In genomic region chr3:65861471-65861881, GRCm38 (mm10) we compare ENCODE assay signal across 10 mouse cellular contexts.
DNase-seq lines count a peak whose midpoint lies in the region; ATAC-seq and TF ChIP-seq lines count a peak whose summit lies in the region.
"Had no signal": no experiment of that assay in that cellular context is flagged by ENCODE, and none has a peak within 500 bp of the region (broad histone marks: within the 10 kb centered on the region; RNA-seq: fewer than 3 reads in every experiment).

No protein-coding gene starts in this region.

- H3K36me3 ChIP-seq in heart, embryonic 11.5 days (ENCODE audit: control insufficient read depth, insufficient read depth, low read length) = no peaks in the 10 kb centered on the region
- H3K36me3 ChIP-seq in E14TG2a.4 (ENCODE audit: insufficient read depth, low read length) = no peaks in the 10 kb centered on the region
- no peaks in the 10 kb centered on the region for H3K36me3 ChIP-seq in embryonic facial prominence, embryonic 14.5 days (ENCODE audit: control insufficient read depth, insufficient read depth, low read length)
- H3K36me3 ChIP-seq in thymus, adult 2 months (ENCODE audit: control insufficient read depth, insufficient read depth, low read length) = no peaks in the 10 kb centered on the region
- H3K36me3 ChIP-seq: G1E had no signal

- H3K4me1 ChIP-seq in heart, embryonic 11.5 days (ENCODE audit: control insufficient read depth, insufficient read depth, low read length) = peaks cover 36% of the 10 kb centered on the region
- peaks cover 47% of the 10 kb centered on the region for H3K4me1 ChIP-seq in E14TG2a.4 (replicated peaks; ENCODE audit: low read depth, low read length)
- peaks cover 13% of the 10 kb centered on the region for H3K4me1 ChIP-seq in embryonic facial prominence, embryonic 14.5 days (ENCODE audit: control insufficient read depth, insufficient read depth, low read length)
- no peaks in the 10 kb centered on the region for H3K4me1 ChIP-seq in thymus, adult 2 months (replicated peaks; ENCODE audit: control insufficient read depth, insufficient read depth, low read length)

- WGBS in heart, embryonic 11.5 days (ENCODE audit: insufficient replicate concordance) = 8% methylated on average over 6 of the region's 6 CpGs
- WGBS in embryonic facial prominence, embryonic 14.5 days = 8% methylated on average over 6 of the region's 6 CpGs
- 45% methylated on average over 6 of the region's 6 CpGs for WGBS in thymus, adult 2 months

- H3K27me3 ChIP-seq in heart, embryonic 11.5 days (ENCODE audit: control insufficient read depth, insufficient read depth, low read length) = no peaks in the 10 kb centered on the region
- H3K27me3 ChIP-seq in E14TG2a.4 (ENCODE audit: insufficient read depth, low read length) = peaks cover 26% of the 10 kb centered on the region
- no peaks in the 10 kb centered on the region for H3K27me3 ChIP-seq in embryonic facial prominence, embryonic 14.5 days (replicated peaks; ENCODE audit: control insufficient read depth, insufficient read depth, low read length)
- no peaks in the 10 kb centered on the region for H3K27me3 ChIP-seq in thymus, adult 2 months (ENCODE audit: control insufficient read depth, insufficient read depth, low read length)

- no peak overlapping the region for H3K4me2 ChIP-seq in heart, embryonic 11.5 days
- H3K4me2 ChIP-seq in embryonic facial prominence, embryonic 14.5 days (ENCODE audit: low read depth, low read length) = no peak overlapping the region; the same call in 1 of the 2 replicates

- no peak overlapping the region; the same call in 1 of the 2 replicates for H3K27ac ChIP-seq in heart, embryonic 11.5 days (ENCODE audit: low read depth, low read length)
- no peak overlapping the region for H3K27ac ChIP-seq in embryonic facial prominence, embryonic 14.5 days (replicated peaks; ENCODE audit: low read depth, low read length)
- H3K27ac ChIP-seq in thymus, adult 2 months (ENCODE audit: control insufficient read depth, insufficient read depth, low read length) = no peak overlapping the region

- TF ChIP-seq CTCF in E14TG2a.4 (conservative IDR thresholded peaks at IDR 0.05; ENCODE audit: low read length) = no peak
- TF ChIP-seq CTCF in thymus, adult 2 months (IDR thresholded peaks at IDR 0.05; ENCODE audit: borderline replicate concordance, control insufficient read depth, extremely low read depth, insufficient read depth, low read length, poor library complexity) = no peak

- H3K9me3 ChIP-seq in heart, embryonic 11.5 days (replicated peaks; ENCODE audit: control insufficient read depth, low read length) = no peaks in the 10 kb centered on the region
- peaks cover 14% of the 10 kb centered on the region for H3K9me3 ChIP-seq in E14TG2a.4 (ENCODE audit: low read length)
- H3K9me3 ChIP-seq in embryonic facial prominence, embryonic 14.5 days (ENCODE audit: control insufficient read depth, low read length) = 0 out of 2 replicates have a peak, but pooled peaks cover 4% of the 10 kb centered on the region
- H3K9me3 ChIP-seq: G1E had no signal

- TF ChIP-seq POLR2A in thymus, adult 2 months (IDR thresholded peaks at IDR 0.05; ENCODE audit: control insufficient read depth, extremely low read depth, insufficient read depth, low read length, poor library complexity) = no peak

- no peak overlapping the region for H3K4me3 ChIP-seq in heart, embryonic 11.5 days (ENCODE audit: low read depth, low read length)
- peak overlapping the region; percentile 29; the same call in 1 of the 2 replicates for H3K4me3 ChIP-seq in E14TG2a.4 (replicated peaks; ENCODE audit: low read length)
- H3K4me3 ChIP-seq in embryonic facial prominence, embryonic 14.5 days (ENCODE audit: low read depth, low read length) = no peak overlapping the region
- H3K4me3 ChIP-seq in thymus, adult 2 months (ENCODE audit: control insufficient read depth, insufficient read depth, low read length) = no peak overlapping the region

- peak overlapping the region; percentile 58 for H3K9ac ChIP-seq in heart, embryonic 11.5 days (ENCODE audit: low read depth, low read length)
- no peak overlapping the region for H3K9ac ChIP-seq in embryonic facial prominence, embryonic 14.5 days (ENCODE audit: low read depth, low read length)

- no peak for DNase-seq in heart, postnatal 25 days (ENCODE audit: low spot score)
- peak; percentile 55 for DNase-seq in embryonic facial prominence, embryonic 14.5 days (ENCODE audit: low spot score)
- peak; percentile 60 for DNase-seq in kidney, postnatal 14 days
- no peak for DNase-seq in thymus, adult 2 months
- DNase-seq in cerebellum, postnatal 36 days = no peak

- ATAC-seq in heart, embryonic 11.5 days (replicated peaks; ENCODE audit: insufficient number of reproducible peaks, low FRiP score, low TSS enrichment) = no peak
- no peak for ATAC-seq in embryonic facial prominence, embryonic 14.5 days (ENCODE audit: low read depth)
- no peak for ATAC-seq in megakaryocyte progenitor cell, adult 5-6 weeks (replicated peaks; ENCODE audit: poor library complexity)
- ATAC-seq: intestine, embryonic 16.5 days had no signal

- intact Hi-C loops in heart, postnatal 25 days (cut with DNase I) = loop anchor here (5.0 to 10.0 kb wide), 4 partner anchors 34 to 507 kb away; partner anchors contain the start of gene Lekr1

Comparison
In these comparisons a context has a peak if more than half of its experiments do, and no peak if none do; other contexts are left out.
1. DNase-seq: peak in embryonic facial prominence, embryonic 14.5 days (single experiment) and kidney, postnatal 14 days (single experiment); none in heart, postnatal 25 days (single experiment), thymus, adult 2 months (single experiment) and cerebellum, postnatal 36 days (0 of 2).